Mouse (Mus musculus) spleen, adult 2 months (tissue): Measurements from ENCODE around the gene Hdgfl3. TPM values are rescaled to one million over a fixed set of nuclear protein-coding genes. Genes with fewer than 3 reads are reported as not detected.

Experiments used
- DNase-seq, 2 experiments: peaks; one replicate each; pipeline versions ENCODE4 v3.0.0 to v3.0.0-alpha.2; 2012 to 2021; ENCODE audit warnings: low spot score in 2 of 2, low read depth in 1 of 2
- H3K27ac ChIP-seq: fragments of 200-500 bp; 2 replicates; pipeline ENCODE4 v1.5.1; 2012; ENCODE audit warnings: low read length, inconsistent platforms; ENCODE audit not compliant: insufficient read depth
- H3K27me3 ChIP-seq: fragments of 200-500 bp; 2 replicates; pipeline ENCODE4 v1.6.1; 2012; ENCODE audit warnings: mild to moderate bottlenecking, moderate library complexity, low read length, inconsistent platforms; ENCODE audit not compliant: control insufficient read depth, insufficient read depth
- H3K36me3 ChIP-seq: fragments of 200-500 bp; 2 replicates; pipeline ENCODE4 v1.6.1; 2012; ENCODE audit warnings: mild to moderate bottlenecking, low read length, inconsistent platforms; ENCODE audit not compliant: control insufficient read depth, insufficient read depth
- H3K4me1 ChIP-seq: fragments of 200-500 bp; 2 replicates; pipeline ENCODE4 v1.6.1; 2011; ENCODE audit warnings: inconsistent platforms; ENCODE audit not compliant: control insufficient read depth, insufficient read depth, insufficient read length
- H3K4me3 ChIP-seq: fragments of 200-500 bp; 2 replicates; pipeline ENCODE4 v1.5.1; 2011; ENCODE audit warnings: mild to moderate bottlenecking, inconsistent platforms; ENCODE audit not compliant: insufficient read depth, insufficient read length; ENCODE audit errors: extremely low read depth
- CTCF ChIP-seq: fragments of 200-500 bp; IDR thresholded peaks from 2 replicates; pipeline ENCODE4 v1.5.1; 2011; ENCODE audit warnings: mild to moderate bottlenecking, inconsistent platforms; ENCODE audit not compliant: insufficient read depth, insufficient read length, insufficient replicate concordance; ENCODE audit errors: extremely low read depth
- POLR2A ChIP-seq: fragments of 200-500 bp; IDR thresholded peaks from 2 replicates; pipeline ENCODE4 v1.6.1; 2011; ENCODE audit warnings: low read depth, low read length, inconsistent platforms
- WGBS: fragments of 180-500 bp; shearing (Covaris S2); methylation state at CpG from one replicate; pipeline ENCODE4 v1.1.7; 2018; 5-methylcytosine and 5-hydroxymethylcytosine counted together
- polyA plus RNA-seq: library from polyadenylated mRNA; depleted of rRNA; stranded (reverse); fragments of >200 nt; gene quantifications from 2 replicates; pipeline ENCODE4 v1.2.3, GENCODE M21; 2012

The Hdgfl3 gene
- polyA plus RNA-seq, 1 experiment: 1.2 TPM

GRCm38 (mm10) chr7:81858236-81858635 is 76.0 kb downstream of the Hdgfl3 start:
- no peak overlapping the region for H3K27ac ChIP-seq
- DNase-seq: no peak
- H3K27me3 ChIP-seq: no peaks in the 10 kb centered on the region
- H3K4me1 ChIP-seq: peaks cover 44% of the 10 kb centered on the region
- TF ChIP-seq POLR2A (no peak), CTCF (no peak)
- 42% methylated on average over 9 of the region's 9 CpGs for WGBS
- no peak overlapping the region for H3K4me3 ChIP-seq
- H3K36me3 ChIP-seq: no peaks in the 10 kb centered on the region

- Histone ChIP-seq H3K4me3 (no peak overlapping the region), H3K4me1 (peaks cover 25% of the 10 kb centered on the region; the same call in 1 of the 2 replicates), H3K36me3 (no peaks in the 10 kb centered on the region), H3K27me3 (no peaks in the 10 kb centered on the region), H3K27ac (no peak overlapping the region)
- TF ChIP-seq POLR2A (no peak), CTCF (no peak)
- WGBS: 73% methylated on average over 4 of the region's 4 CpGs
- no peak for DNase-seq
Observed at GRCm38 (mm10) chr7:81856221-81856620, 78.1 kb downstream of the Hdgfl3 start.

- Histone ChIP-seq H3K27ac (no peak within 1 kb of the TSS), H3K4me3 (no peak within 1 kb of the TSS), H3K36me3 (no peaks in the 10 kb centered on the region), H3K4me1 (peaks cover 21% of the 10 kb centered on the region; the same call in 1 of the 2 replicates), H3K27me3 (no peaks in the 10 kb centered on the region)
- no peak for DNase-seq
- no peak for TF ChIP-seq POLR2A
- no peak for TF ChIP-seq CTCF
- WGBS: 92% methylated on average over 1 of the region's 1 CpGs
Observed at GRCm38 (mm10) chr7:81855694-81856093, 78.6 kb downstream of the Hdgfl3 start, which contains the start of gene Gm10160. Gene Gm10160, minus strand, starts transcription at chr7:81855794.

GRCm38 (mm10) chr7:81854568-81855307 is 79.5 kb downstream of the Hdgfl3 start:
- 7% methylated on average over 8 of the region's 8 CpGs for WGBS
- H3K4me3 ChIP-seq: no peak overlapping the region
- H3K4me1 ChIP-seq: peaks cover 23% of the 10 kb centered on the region; the same call in 1 of the 2 replicates
- no peaks in the 10 kb centered on the region for H3K36me3 ChIP-seq
- H3K27ac ChIP-seq: no peak overlapping the region
- H3K27me3 ChIP-seq: no peaks in the 10 kb centered on the region
- peak in 1 of 2 experiments; percentile 45 for DNase-seq
- TF ChIP-seq POLR2A (no peak), CTCF (no peak)

- H3K27ac ChIP-seq: no peak overlapping the region
- 91% methylated on average over 3 of the region's 3 CpGs for WGBS
Observed at GRCm38 (mm10) chr7:81851706-81852105, 82.6 kb downstream of the Hdgfl3 start.

GRCm38 (mm10) chr7:81850171-81850570 is 84.1 kb downstream of the Hdgfl3 start:
- H3K27ac ChIP-seq: peak overlapping the region; percentile 73; the same call in 1 of the 2 replicates

More at GRCm38 (mm10) chr7:81851706-81852105, 82.6 kb downstream of the Hdgfl3 start:
- H3K4me1 ChIP-seq: peaks cover 29% of the 10 kb centered on the region; the same call in 1 of the 2 replicates
- no peak for DNase-seq
- TF ChIP-seq POLR2A (no peak), CTCF (no peak)
- H3K4me3 ChIP-seq: no peak overlapping the region
- no peaks in the 10 kb centered on the region for H3K36me3 ChIP-seq
- H3K27me3 ChIP-seq: no peaks in the 10 kb centered on the region

GRCm38 (mm10) chr7:81849633-81850032 is 84.6 kb downstream of the Hdgfl3 start:
- WGBS: 27% methylated on average over 7 of the region's 7 CpGs
- no peak for DNase-seq
- Histone ChIP-seq H3K4me3 (no peak overlapping the region), H3K4me1 (peaks cover 19% of the 10 kb centered on the region; the same call in 1 of the 2 replicates), H3K36me3 (no peaks in the 10 kb centered on the region), H3K27me3 (no peaks in the 10 kb centered on the region), H3K27ac (peak overlapping the region; percentile 73)
- TF ChIP-seq CTCF: peak; percentile 9; the same call in 1 of the 2 replicates
- no peak for TF ChIP-seq POLR2A

More at GRCm38 (mm10) chr7:81850171-81850570, 84.1 kb downstream of the Hdgfl3 start:
- TF ChIP-seq CTCF: no peak
- TF ChIP-seq POLR2A: no peak
- Histone ChIP-seq H3K36me3 (no peaks in the 10 kb centered on the region), H3K27me3 (no peaks in the 10 kb centered on the region), H3K4me3 (no peak overlapping the region), H3K4me1 (peaks cover 23% of the 10 kb centered on the region; the same call in 1 of the 2 replicates)
- WGBS: 75% methylated on average over 6 of the region's 6 CpGs
- no peak for DNase-seq
